Mouse (Mus musculus) T-helper 17 cell (primary cell): Measurements from ENCODE around the gene Ptcra.

Source experiments
- in situ Hi-C, 2 experiments: fragments of 300-600 bp; cut with MboI, MseI; formaldehyde crosslinking; loops; 1 replicate in 1 of 2; 2 replicates in 1 of 2; pipeline ENCODE4 v1.15.1; 2025; ENCODE audit warnings: high pct_unique_total_duplicates in 2 of 2

Ptcra gene

DNA sequence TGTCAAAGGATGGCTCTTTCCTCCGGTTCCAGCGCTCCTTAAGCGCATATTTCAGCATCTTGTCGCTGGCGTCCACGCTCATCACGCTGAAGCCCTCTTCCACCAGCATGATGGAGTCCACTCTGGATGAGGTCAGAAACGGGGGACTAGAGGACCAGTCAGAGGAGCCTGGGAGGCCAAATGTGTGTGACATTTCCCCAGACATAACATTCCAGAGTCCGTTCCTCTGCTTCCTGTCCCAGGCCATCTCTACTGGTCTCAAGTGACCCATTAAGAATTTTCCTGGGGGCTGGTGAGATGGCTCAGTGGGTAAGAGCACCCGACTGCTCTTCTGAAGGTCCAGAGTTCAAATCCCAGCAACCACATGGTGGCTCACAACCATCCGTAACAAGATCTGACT is 36.2 kb downstream of the Ptcra start:
- in situ Hi-C loops = loop anchor here in 1 of 2 experiments (10.0 kb wide), 1 partner anchor 62 kb away; no protein-coding TSS in a partner anchor

DNA sequence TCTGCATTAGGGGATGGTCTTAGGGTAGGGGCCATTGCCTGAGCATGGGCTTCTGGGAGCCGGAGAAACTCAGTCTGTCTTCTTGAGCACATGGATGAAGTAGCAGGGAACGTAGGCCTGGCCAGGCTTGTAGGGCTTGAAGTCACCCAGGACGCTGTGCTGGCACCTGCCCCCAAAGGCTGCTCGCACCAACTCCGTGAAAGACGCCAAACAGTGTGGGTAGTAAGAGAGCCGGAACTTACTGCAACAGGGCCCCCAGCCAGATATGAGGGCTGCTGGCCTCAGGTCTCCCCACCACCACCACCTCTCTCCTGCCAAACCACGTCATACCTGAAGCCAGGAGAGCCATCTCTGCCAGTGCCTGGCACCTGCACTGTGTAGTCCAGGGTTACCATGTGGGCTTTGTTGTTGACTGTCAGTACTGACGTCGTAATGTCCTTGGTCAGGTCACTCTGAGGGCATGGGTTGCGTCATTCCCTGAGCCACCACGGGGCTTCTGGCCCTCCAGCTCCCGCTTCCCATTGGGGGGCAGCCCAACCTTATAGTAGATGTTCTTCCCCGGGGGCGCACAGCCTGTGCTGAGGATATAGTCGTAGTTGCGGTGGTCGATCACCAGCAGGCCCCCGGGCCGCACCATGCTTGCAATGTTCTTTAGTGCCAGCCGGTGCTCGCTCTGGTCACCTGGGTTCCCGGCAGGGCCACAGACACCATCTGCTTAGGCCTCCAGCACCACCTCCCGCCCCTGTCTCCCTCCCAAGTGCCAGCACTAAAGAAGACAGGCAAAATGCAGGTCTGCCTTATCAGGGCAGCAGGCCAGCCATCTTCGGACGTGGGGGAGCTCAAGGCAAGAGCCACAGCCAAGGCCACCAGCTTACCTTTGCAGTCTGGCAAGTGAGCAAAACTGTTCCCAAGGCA is 37.5 kb downstream of the Ptcra start:
- in situ Hi-C loops = loop anchor here in 1 of 2 experiments (10.0 kb wide), 1 partner anchor 61 kb away; no protein-coding TSS in a partner anchor

GRCm38 (mm10) chr17:46725273-46725672 is 38.2 kb downstream of the Ptcra start:
- in situ Hi-C loops = loop anchor here in 1 of 2 experiments (10.0 kb wide), 1 partner anchor 60 kb away; no protein-coding TSS in a partner anchor

DNA sequence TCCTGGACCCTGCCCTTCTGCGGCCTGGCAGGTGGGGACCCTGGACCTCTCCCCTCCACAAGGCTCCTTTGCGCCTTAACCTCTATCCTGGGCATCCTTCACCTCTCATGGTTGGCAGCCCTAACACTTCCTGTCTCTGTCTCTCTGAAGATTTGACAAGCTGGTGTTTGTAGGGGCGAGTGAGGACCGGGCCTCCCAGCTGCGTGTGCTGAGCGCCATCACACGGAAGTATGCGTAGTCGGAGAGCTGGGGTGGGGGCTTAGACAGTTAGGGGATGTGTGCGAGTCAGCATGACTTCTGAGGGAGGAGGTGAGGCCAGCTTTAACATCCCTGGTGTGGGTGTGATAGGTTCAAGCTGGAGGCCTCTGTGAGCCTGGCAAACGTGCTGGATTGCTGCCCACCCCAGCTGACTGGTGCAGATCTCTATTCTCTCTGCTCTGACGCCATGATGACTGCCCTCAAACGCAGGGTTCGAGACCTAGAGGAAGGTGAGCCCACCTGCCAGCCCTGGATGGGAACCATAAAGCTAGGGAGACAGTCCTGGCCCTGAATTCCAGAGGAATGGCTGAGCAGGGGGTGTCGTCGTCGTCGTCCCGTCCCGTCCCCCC is 38.9 kb downstream of the Ptcra start:
- in situ Hi-C loops = loop anchor here in 1 of 2 experiments (10.0 kb wide), 1 partner anchor 60 kb away; no protein-coding TSS in a partner anchor

GRCm38 (mm10) chr17:46721077-46721476 is 42.4 kb downstream of the Ptcra start:
- in situ Hi-C loops = loop anchor here in 1 of 2 experiments (10.0 kb wide), 1 partner anchor 56 kb away; no protein-coding TSS in a partner anchor

DNA sequence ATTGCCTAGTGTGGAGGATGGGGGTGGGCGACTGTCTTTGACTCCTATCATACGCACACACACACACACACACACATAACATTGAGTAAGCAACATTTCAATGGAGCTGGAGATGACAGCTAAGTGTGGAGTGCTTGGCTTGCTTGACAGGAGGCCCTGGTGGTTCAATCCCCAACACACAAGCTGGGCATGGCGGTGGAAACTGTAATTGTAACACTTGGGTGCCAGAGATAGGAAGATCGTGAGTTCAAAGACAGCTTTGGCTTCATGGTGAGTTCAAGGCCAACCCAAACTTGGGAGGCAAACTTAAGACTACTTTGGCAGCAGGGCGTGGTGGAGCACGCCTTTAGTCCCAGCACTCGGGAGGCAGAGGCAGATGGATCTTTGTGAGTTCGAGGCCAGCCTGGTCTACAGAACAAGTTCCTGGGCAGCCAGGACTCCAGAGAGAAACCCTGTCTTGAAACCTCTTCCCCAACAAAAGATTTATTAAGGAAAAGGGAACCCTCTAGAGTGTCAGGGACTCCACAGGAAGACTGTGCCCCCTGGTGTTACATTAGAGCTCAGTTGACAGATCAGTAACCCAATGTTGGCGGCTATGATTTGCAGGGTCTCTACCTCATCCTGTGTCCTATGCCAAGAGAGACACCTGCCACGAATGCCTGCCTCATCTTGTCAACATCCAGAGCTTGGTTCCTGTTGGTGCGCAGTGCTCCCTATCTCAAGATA is 48.6 kb downstream of the Ptcra start:
- in situ Hi-C loops = no loop called here

GRCm38 (mm10) chr17:46713849-46714248 is 49.7 kb downstream of the Ptcra start:
- in situ Hi-C loops = no loop called here

GRCm38 (mm10) chr17:46712442-46712841 is 51.1 kb downstream of the Ptcra start:
- in situ Hi-C loops = no loop called here

GRCm38 (mm10) chr17:46711612-46712271 is 51.8 kb downstream of the Ptcra start:
- in situ Hi-C loops = no loop called here

GRCm38 (mm10) chr17:46710959-46711597 is 52.4 kb downstream of the Ptcra start, which contains the start of gene Pex6:
Pex6 (plus strand) TSS chr17:46711463.
- in situ Hi-C loops = no loop called here

GRCm38 (mm10) chr17:46706375-46707089 is 57.0 kb downstream of the Ptcra start:
- in situ Hi-C loops = no loop called here
